ENCODE assay signal across 8 mouse cellular contexts in the genomic region with DNA sequence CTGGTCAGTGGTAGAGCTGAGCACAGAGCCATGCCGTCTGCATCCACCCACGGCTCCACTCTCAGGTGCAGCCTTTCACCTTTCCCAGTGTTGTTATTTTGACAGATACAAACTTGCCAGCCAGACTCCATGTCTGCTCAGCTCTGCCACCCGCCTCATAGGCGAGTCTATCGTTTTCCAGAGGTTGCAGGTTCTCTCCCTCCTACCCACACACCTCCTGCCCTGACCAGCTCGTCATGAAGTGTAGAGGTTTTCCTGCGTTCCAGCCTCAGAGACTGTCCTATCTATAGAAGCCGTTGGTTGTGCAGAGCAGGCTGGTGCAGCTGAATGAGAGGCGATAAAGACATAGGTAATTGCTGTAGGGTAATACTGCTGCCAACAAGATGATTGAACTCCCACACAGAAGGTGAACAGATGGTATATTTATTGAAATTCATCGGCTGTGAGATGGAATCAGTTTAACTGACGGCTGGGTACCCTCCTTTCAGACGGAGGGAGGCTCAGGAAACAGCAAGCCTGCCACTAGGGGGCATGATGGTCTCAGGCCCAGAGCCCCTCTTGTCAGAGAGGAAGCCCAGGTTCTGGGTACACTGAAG. TPM values are rescaled to one million over a fixed set of nuclear protein-coding genes. Genes with fewer than 3 reads are reported as not detected.
DNase-seq lines count a peak whose midpoint lies in the region; ATAC-seq and TF ChIP-seq lines count a peak whose summit lies in the region.

No protein-coding gene starts in this region.

- H3K4me3 ChIP-seq in midbrain, embryonic 12.5 days = no peak overlapping the region
- no peak overlapping the region for H3K4me3 ChIP-seq in testis, adult 2 months (ENCODE audit: control insufficient read depth, low read depth, low read length)

- no peaks in the 10 kb centered on the region for H3K9me3 ChIP-seq in midbrain, embryonic 12.5 days

- 57% methylated on average over 12 of the region's 12 CpGs for WGBS in midbrain, embryonic 12.5 days

- no peaks in the 10 kb centered on the region for H3K36me3 ChIP-seq in midbrain, embryonic 12.5 days
- H3K36me3 ChIP-seq in testis, adult 2 months (ENCODE audit: control insufficient read depth, insufficient read depth, low read length) = no peaks in the 10 kb centered on the region

- peak; percentile 37 to 49 for DNase-seq in urinary bladder, adult 18-20 months (ENCODE audit: low spot score in 2 of 2)
- DNase-seq in urinary bladder, postnatal 10 days (ENCODE audit: low spot score) = no peak
- peak; percentile 31 to 46 for DNase-seq in cerebellum, postnatal 36 days
- DNase-seq in frontal cortex, postnatal 36 days (ENCODE audit: low spot score in 2 of 2) = peak; percentile 84 to 90
- peak; percentile 88 for DNase-seq in layer of hippocampus, adult 9-11 months

- H3K27ac ChIP-seq in midbrain, embryonic 12.5 days (replicated peaks) = no peak overlapping the region
- no peak overlapping the region for H3K27ac ChIP-seq in testis, adult 2 months (ENCODE audit: control insufficient read depth, insufficient read depth, low read depth, low read length)

- ATAC-seq in midbrain, embryonic 12.5 days (ENCODE audit: low FRiP score, low read depth) = peak; percentile 78
- no peak for ATAC-seq in megakaryocyte-erythroid progenitor cell, adult 5-6 weeks (replicated peaks; ENCODE audit: low FRiP score, low TSS enrichment, poor library complexity, severe bottlenecking)

- no peak for TF ChIP-seq POLR2A in testis, adult 2 months (IDR thresholded peaks at IDR 0.05; ENCODE audit: control insufficient read depth, low read depth, low read length)

- no peak overlapping the region for H3K4me2 ChIP-seq in midbrain, embryonic 12.5 days (replicated peaks)

- no peaks in the 10 kb centered on the region for H3K27me3 ChIP-seq in midbrain, embryonic 12.5 days
- no peaks in the 10 kb centered on the region for H3K27me3 ChIP-seq in testis, adult 2 months (ENCODE audit: control insufficient read depth, insufficient read depth, low read length)

- no peak overlapping the region for H3K9ac ChIP-seq in midbrain, embryonic 12.5 days (replicated peaks)

- peak; percentile 32; the same call in 1 of the 2 replicates for TF ChIP-seq CTCF in testis, adult 2 months (IDR thresholded peaks at IDR 0.05; ENCODE audit: control insufficient read depth, insufficient read depth, insufficient replicate concordance, low read depth, low read length)

- H3K4me1 ChIP-seq in midbrain, embryonic 12.5 days = no peaks in the 10 kb centered on the region
- H3K4me1 ChIP-seq in testis, adult 2 months (ENCODE audit: control insufficient read depth, insufficient read depth, low read length) = peaks cover 5% of the 10 kb centered on the region; the same call in 1 of the 2 replicates

RNA-seq across cellular contexts. Expression of a gene that starts 58.0 kb away (rescaled TPM):
- 14.5 and 15.0 TPM in 2 replicates for polyA plus RNA-seq in midbrain, embryonic 12.5 days (2016; fragmentation: Nextera tagmentation; extraction: Ambion mirVana)
- 0.14 and 0.61 TPM in 2 replicates for polyA plus RNA-seq in testis, adult 2 months (2012; rRNA removed)
- not detected in 2 replicates for total RNA-seq in megakaryocyte-erythroid progenitor cell, adult 5-6 weeks (2014; fragmentation: Nextera tagmentation)
- not detected in 2 replicates for total RNA-seq in megakaryocyte-erythroid progenitor cell, adult 5-6 weeks (2017)
